ENCODE assay signal across 8 mouse cellular contexts in the genomic region with DNA sequence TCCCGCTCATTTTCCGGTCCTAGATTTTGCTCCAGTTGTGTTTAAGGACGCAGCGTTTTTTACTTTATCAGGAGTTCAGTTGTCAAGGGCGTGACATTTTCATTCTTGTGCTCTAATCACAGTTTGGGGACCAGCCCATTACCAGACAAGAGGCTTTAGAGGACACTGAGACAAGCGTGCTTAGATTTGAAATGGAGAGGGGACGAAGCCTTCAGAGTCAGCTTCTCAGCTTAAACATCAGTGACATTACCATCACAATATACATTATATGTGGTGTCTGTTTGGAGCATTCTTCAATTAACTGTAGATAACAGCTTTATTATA. TPM values are rescaled to one million over a fixed set of nuclear protein-coding genes. Genes with fewer than 3 reads are reported as not detected.
DNase-seq lines count a peak whose midpoint lies in the region; ATAC-seq and TF ChIP-seq lines count a peak whose summit lies in the region.

No protein-coding gene starts in this region.

- peak overlapping the region; percentile 68 for H3K4me2 ChIP-seq in heart, embryonic 13.5 days

- ATAC-seq in heart, embryonic 13.5 days (ENCODE audit: extremely low read depth, insufficient number of reproducible peaks, low FRiP score, low TSS enrichment) = no peak
- no peak for ATAC-seq in G1E (ENCODE audit: extremely low read depth, insufficient number of reproducible peaks, low FRiP score, poor library complexity, severe bottlenecking)

- WGBS in heart, embryonic 13.5 days = 1% methylated on average over 7 of the region's 7 CpGs
- WGBS in hindbrain, embryonic 10.5 days = 5% methylated on average over 7 of the region's 7 CpGs
- WGBS in midbrain, embryonic 10.5 days = 8% methylated on average over 7 of the region's 7 CpGs

- peaks cover 23% of the 10 kb centered on the region for H3K4me1 ChIP-seq in heart, embryonic 13.5 days
- peaks cover 15% of the 10 kb centered on the region for H3K4me1 ChIP-seq in G1E (ENCODE audit: insufficient read depth, low read depth, low read length)
- peaks cover 16% of the 10 kb centered on the region for H3K4me1 ChIP-seq in hindbrain, embryonic 10.5 days (replicated peaks)
- peaks cover 19% of the 10 kb centered on the region for H3K4me1 ChIP-seq in midbrain, embryonic 10.5 days

- H3K9ac ChIP-seq in heart, embryonic 13.5 days = peak overlapping the region; percentile 97

- no peak for TF ChIP-seq CTCF in G1E (IDR thresholded peaks at IDR 0.05; ENCODE audit: low read depth, low read length)

- peaks cover 7% of the 10 kb centered on the region; the same call in 1 of the 2 replicates for H3K9me3 ChIP-seq in heart, embryonic 13.5 days
- H3K9me3 ChIP-seq in G1E (replicated peaks) = peaks cover 3% of the 10 kb centered on the region; the same call in 1 of the 2 replicates
- peaks cover 5% of the 10 kb centered on the region; the same call in 1 of the 2 replicates for H3K9me3 ChIP-seq in hindbrain, embryonic 10.5 days
- H3K9me3 ChIP-seq in midbrain, embryonic 10.5 days (replicated peaks) = peaks cover 8% of the 10 kb centered on the region; the same call in 1 of the 2 replicates

- intact Hi-C loops in heart, postnatal 14 days (cut with DNase I) = loop anchor here (5.0 kb wide), 2 partner anchors 58 to 78 kb away; a partner anchor contains a TSS
- intact Hi-C loops in left cerebral cortex, postnatal 10 days (cut with DNase I) = no loop called here

- no peaks in the 10 kb centered on the region for H3K27me3 ChIP-seq in heart, embryonic 13.5 days (replicated peaks)
- no peaks in the 10 kb centered on the region for H3K27me3 ChIP-seq in G1E (ENCODE audit: insufficient read depth, low read length)
- H3K27me3 ChIP-seq in hindbrain, embryonic 10.5 days (ENCODE audit: insufficient read depth, poor library complexity, severe bottlenecking) = no peaks in the 10 kb centered on the region
- H3K27me3 ChIP-seq in midbrain, embryonic 10.5 days (ENCODE audit: low read depth, poor library complexity, severe bottlenecking) = no peaks in the 10 kb centered on the region

- H3K4me3 ChIP-seq in heart, embryonic 13.5 days = peak overlapping the region; percentile 85
- H3K4me3 ChIP-seq in G1E (ENCODE audit: low read depth, low read length) = peak overlapping the region; percentile 98
- H3K4me3 ChIP-seq in hindbrain, embryonic 10.5 days = peak overlapping the region; percentile 96
- peak overlapping the region; percentile 98 for H3K4me3 ChIP-seq in midbrain, embryonic 10.5 days

- DNase-seq in heart, postnatal 14 days = no peak
- DNase-seq in G1E (ENCODE audit: low spot score) = peak; percentile 12
- DNase-seq in hindbrain, embryonic 10.5 days (ENCODE audit: low spot score) = no peak
- DNase-seq in midbrain, embryonic 10.5 days (ENCODE audit: low spot score) = no peak
- DNase-seq in ovary, postnatal 36 days (ENCODE audit: low spot score) = no peak
- no peak for DNase-seq in right cerebral cortex, postnatal 25 days
- DNase-seq in left cerebral cortex, postnatal 10 days (ENCODE audit: extremely low spot score in 1 of 2, low spot score in 2 of 2) = no peak

- 0 out of 2 replicates have a peak, but pooled peaks cover 3% of the 10 kb centered on the region for H3K36me3 ChIP-seq in heart, embryonic 13.5 days
- peaks cover 15% of the 10 kb centered on the region for H3K36me3 ChIP-seq in G1E (replicated peaks)
- peaks cover 11% of the 10 kb centered on the region for H3K36me3 ChIP-seq in hindbrain, embryonic 10.5 days
- H3K36me3 ChIP-seq in midbrain, embryonic 10.5 days = peaks cover 13% of the 10 kb centered on the region

- peak overlapping the region; percentile 95 for H3K27ac ChIP-seq in heart, embryonic 13.5 days (replicated peaks)
- H3K27ac ChIP-seq in hindbrain, embryonic 10.5 days = peak overlapping the region; percentile 99
- peak overlapping the region; percentile 97 for H3K27ac ChIP-seq in midbrain, embryonic 10.5 days (replicated peaks)

RNA-seq across cellular contexts. Expression of a gene that starts 1.4 kb away (rescaled TPM):
- 46.8 and 47.3 TPM in 2 replicates for polyA plus RNA-seq in heart, embryonic 13.5 days (2015; fragmentation: Nextera tagmentation; extraction: Ambion mirVana)
- 10 to 100 TPM; 27.2 to 30.7 TPM for total RNA-seq in heart, postnatal 14 days (2021)
- total RNA-seq in G1E (2014; fragmentation: Nextera tagmentation) (48.2 and 51.0 TPM in 2 replicates), G1E (2017) (60.9 and 72.1 TPM in 2 replicates)
- polyA plus RNA-seq in G1E (2012) = 8.3 and 9.0 TPM in 2 replicates
- 69.4 and 75.4 TPM in 2 replicates for polyA plus RNA-seq in hindbrain, embryonic 10.5 days (2016; fragmentation: Nextera tagmentation; extraction: Ambion mirVana)
- polyA plus RNA-seq in midbrain, embryonic 10.5 days (2016; fragmentation: Nextera tagmentation; extraction: Ambion mirVana) = 76.8 and 78.1 TPM in 2 replicates
- 10 to 100 TPM; 42.9 to 44.4 TPM for total RNA-seq in left cerebral cortex, postnatal 10 days (2021)
